Mouse (Mus musculus) small intestine, adult 2 months (tissue): Measurements from ENCODE around the gene Sugct.

Experiments
- CTCF ChIP-seq: fragments of 200-500 bp; IDR thresholded peaks from 2 replicates; pipeline ENCODE4 v1.5.1; 2012; ENCODE audit warnings: low read depth, mild to moderate bottlenecking, control low read depth, inconsistent platforms, low read length, moderate library complexity, mixed read lengths; ENCODE audit not compliant: insufficient replicate concordance, insufficient read length; ENCODE audit errors: extremely low read depth
- POLR2A ChIP-seq: fragments of 200-500 bp; IDR thresholded peaks from 2 replicates; pipeline ENCODE4 v1.6.1; 2012; ENCODE audit warnings: low read depth, mild to moderate bottlenecking, control low read depth, inconsistent platforms, low read length, moderate library complexity

DNA sequence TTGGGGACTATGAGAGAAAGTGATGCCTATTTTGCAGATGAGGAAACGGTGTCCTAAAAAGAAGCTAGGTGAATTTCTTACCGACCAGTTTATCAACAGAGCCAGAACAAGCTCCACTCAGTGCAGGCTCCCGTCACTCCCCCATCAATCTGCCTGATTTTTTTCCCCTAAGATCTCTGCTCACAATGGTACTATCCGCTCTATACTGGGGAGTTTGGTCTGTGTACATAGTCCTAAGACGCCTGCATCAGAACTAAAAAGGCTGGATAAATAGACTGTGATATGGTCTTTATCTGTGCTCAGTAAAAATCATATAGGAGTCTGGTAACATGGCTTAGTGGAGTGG is 755.9 kb downstream of the Sugct start:
- TF ChIP-seq CTCF (no peak), POLR2A (no peak)
